Mouse (Mus musculus): ENCODE measurements at regions not wholly inside any gene's neighbourhood (a gene's known extent, or its start where the extent isn't known, plus 50 kb on each side); places are given as distances from the start of the nearest gene placed in this dataset.

- TF ChIP-seq POLR2A (IDR thresholded peaks at IDR 0.05; ENCODE audit: insufficient read depth, low read depth, low read length) (no peak), CTCF (IDR thresholded peaks at IDR 0.05) (no peak), EP300 (IDR thresholded peaks at IDR 0.05; ENCODE audit: insufficient read depth, low read depth, low read length) (no peak)
Observed at GRCm38 (mm10) chr15:59826164-59826950, 190.1 kb downstream of the 4933412E24Rik start.
